Comparison of ENCODE assay signal across 42 mouse cellular contexts in genomic region chr9:56807990-56808389, GRCm38 (mm10). TPM values are rescaled to one million over a fixed set of nuclear protein-coding genes. Genes with fewer than 3 reads are reported as not detected.
"Had no signal": no experiment of that assay in that cellular context is flagged by ENCODE, and none has a peak within 500 bp of the region (broad histone marks: within the 10 kb centered on the region; RNA-seq: fewer than 3 reads in every experiment).

No protein-coding gene starts in this region.

- H3K27ac ChIP-seq: left cerebral cortex, adult 2 months; limb, embryonic 10.5 days; limb, embryonic 12.5 days; limb, embryonic 13.5 days; limb, embryonic 15.5 days; liver, embryonic 12.5 days; liver, embryonic 13.5 days; liver, embryonic 14.5 days; liver, embryonic 15.5 days; lung, embryonic 15.5 days; macrophage; midbrain, embryonic 10.5 days; midbrain, embryonic 12.5 days; midbrain, embryonic 13.5 days; midbrain, embryonic 15.5 days had no signal

- H3K27me3 ChIP-seq: limb, embryonic 15.5 days; liver, embryonic 15.5 days; lung, embryonic 15.5 days; midbrain, embryonic 12.5 days; midbrain, embryonic 15.5 days had no signal

- H3K9me3 ChIP-seq: limb, embryonic 10.5 days; limb, embryonic 15.5 days; liver, embryonic 12.5 days; liver, embryonic 13.5 days; liver, embryonic 15.5 days; lung, embryonic 15.5 days; midbrain, embryonic 10.5 days; midbrain, embryonic 13.5 days; midbrain, embryonic 15.5 days had no signal

- H3K9ac ChIP-seq: limb, embryonic 12.5 days; limb, embryonic 13.5 days; limb, embryonic 15.5 days; liver, embryonic 12.5 days; liver, embryonic 13.5 days; liver, embryonic 14.5 days; liver, embryonic 15.5 days; liver, postnatal 0 days; lung, embryonic 14.5 days; lung, embryonic 15.5 days; midbrain, embryonic 12.5 days; midbrain, embryonic 13.5 days; midbrain, embryonic 15.5 days had no signal

- H3K4me2 ChIP-seq: limb, embryonic 12.5 days; limb, embryonic 13.5 days; limb, embryonic 15.5 days; liver, embryonic 11.5 days; liver, embryonic 12.5 days; liver, embryonic 13.5 days; liver, embryonic 15.5 days; lung, embryonic 14.5 days; lung, embryonic 15.5 days; midbrain, embryonic 11.5 days; midbrain, embryonic 12.5 days; midbrain, embryonic 13.5 days; midbrain, embryonic 15.5 days had no signal

- H3K4me3 ChIP-seq: left cerebral cortex, adult 2 months; limb, embryonic 10.5 days; limb, embryonic 12.5 days; limb, embryonic 13.5 days; limb, embryonic 15.5 days; liver, embryonic 12.5 days; liver, embryonic 13.5 days; liver, embryonic 15.5 days; lung, embryonic 15.5 days; megakaryocyte, embryonic 14.5 days; midbrain, embryonic 10.5 days; midbrain, embryonic 12.5 days; midbrain, embryonic 13.5 days; midbrain, embryonic 15.5 days; myocyte had no signal

- H3K36me3 ChIP-seq: limb, embryonic 10.5 days; limb, embryonic 12.5 days; limb, embryonic 13.5 days; limb, embryonic 15.5 days; liver, embryonic 12.5 days; liver, embryonic 13.5 days; liver, embryonic 15.5 days; lung, embryonic 15.5 days; midbrain, embryonic 10.5 days; midbrain, embryonic 12.5 days; midbrain, embryonic 13.5 days; midbrain, embryonic 15.5 days had no signal

- ATAC-seq: liver, embryonic 12.5 days; liver, postnatal 0 days; lung, postnatal 0 days; midbrain, embryonic 13.5 days; midbrain, embryonic 15.5 days; midbrain, embryonic 16.5 days had no signal

- H3K4me1 ChIP-seq: limb, embryonic 10.5 days; limb, embryonic 12.5 days; limb, embryonic 13.5 days; limb, embryonic 15.5 days; liver, embryonic 12.5 days; liver, embryonic 13.5 days; liver, embryonic 15.5 days; lung, embryonic 15.5 days; megakaryocyte, embryonic 14.5 days; midbrain, embryonic 12.5 days; midbrain, embryonic 13.5 days; midbrain, embryonic 15.5 days had no signal

- DNase-seq: left cerebral cortex, postnatal 4 days; liver; liver, embryonic 13.5 days; liver, postnatal 0 days; lung, adult 18-20 months; lung, adult 2 months; lung, embryonic 14.5 days; lung, postnatal 10 days; lung, postnatal 14 days; lung, postnatal 36 days; lung, postnatal 4 days; midbrain, embryonic 14.5 days had no signal

RNA-seq across cellular contexts. Expression of gene Lingo1, which starts 11.7 kb away (rescaled TPM):
- total RNA-seq: megakaryocyte progenitor cell, adult 5-6 weeks; megakaryocyte, adult 5-6 weeks; megakaryocyte-erythroid progenitor cell, adult 5-6 weeks; monocyte, adult 5-6 weeks had no signal
- polyA plus RNA-seq: macrophage had no signal

RNA-seq across cellular contexts. Expression of gene Odf3l1, which starts 56.5 kb away (rescaled TPM):
- total RNA-seq: left cerebral cortex, adult 2 months; left cerebral cortex, postnatal 14 days; left cerebral cortex, postnatal 25 days; left cerebral cortex, postnatal 36 days; left cerebral cortex, postnatal 4 days; liver, adult 2 months; megakaryocyte progenitor cell, adult 5-6 weeks; megakaryocyte, adult 5-6 weeks; megakaryocyte-erythroid progenitor cell, adult 5-6 weeks; midbrain, postnatal 0 days; monocyte, adult 5-6 weeks had no signal
- polyA plus RNA-seq: liver, embryonic 11.5 days; liver, embryonic 12.5 days; liver, embryonic 13.5 days; liver, embryonic 14.5 days; liver, embryonic 16.5 days; liver, postnatal 0 days; lung, postnatal 0 days; macrophage; midbrain, embryonic 10.5 days; midbrain, embryonic 11.5 days; midbrain, embryonic 12.5 days; midbrain, embryonic 13.5 days; midbrain, embryonic 14.5 days; midbrain, embryonic 15.5 days; midbrain, embryonic 16.5 days had no signal

RNA-seq across cellular contexts. Expression of gene Cspg4, which starts 56.8 kb away (rescaled TPM):
- total RNA-seq: megakaryocyte progenitor cell, adult 5-6 weeks; megakaryocyte, adult 5-6 weeks; megakaryocyte-erythroid progenitor cell, adult 5-6 weeks; monocyte, adult 5-6 weeks had no signal
- polyA plus RNA-seq: macrophage had no signal
